Mouse (Mus musculus): ENCODE measurements around the gene Sync.

Sync gene

GRCm38 (mm10) chr4:129263225-129264021, 24.0 kb upstream of the Sync start:
- WGBS = 23% methylated on average over 19 of the region's 19 CpGs

- 91% methylated on average over 4 of the region's 4 CpGs for WGBS
Measured at GRCm38 (mm10) chr4:129266191-129266590, 21.2 kb upstream of the Sync start.

GRCm38 (mm10) chr4:129266821-129267220, 20.6 kb upstream of the Sync start:
- WGBS = 74% methylated on average over 5 of the region's 5 CpGs

- WGBS = 63% methylated on average over 1 of the region's 1 CpGs
Measured at GRCm38 (mm10) chr4:129268698-129269097, 18.7 kb upstream of the Sync start.

GRCm38 (mm10) chr4:129271991-129272755, 15.2 kb upstream of the Sync start:
- WGBS = 42% methylated on average over 15 of the region's 15 CpGs

GRCm38 (mm10) chr4:129272756-129273046, 14.7 kb upstream of the Sync start:
- 31% methylated on average over 5 of the region's 5 CpGs for WGBS

- 2% methylated on average over 18 of the region's 18 CpGs for WGBS
Measured at GRCm38 (mm10) chr4:129276453-129276865, 11.0 kb upstream of the Sync start.

- WGBS = 67% methylated on average over 5 of the region's 5 CpGs
Measured at GRCm38 (mm10) chr4:129282786-129283185, 4.6 kb upstream of the Sync start.

GRCm38 (mm10) chr4:129283226-129283625, 4.2 kb upstream of the Sync start:
- 84% methylated on average over 5 of the region's 5 CpGs for WGBS

GRCm38 (mm10) chr4:129284685-129285084, 2.7 kb upstream of the Sync start:
- 81% methylated on average over 2 of the region's 2 CpGs for WGBS

GRCm38 (mm10) chr4:129286001-129286682, 1.3 kb upstream of the Sync start:
- 46% methylated on average over 5 of the region's 5 CpGs for WGBS

GRCm38 (mm10) chr4:129286683-129287471, 540 bp upstream of the Sync start:
- 5% methylated on average over 28 of the region's 28 CpGs for WGBS

- 45% methylated on average over 3 of the region's 3 CpGs for WGBS
Measured at GRCm38 (mm10) chr4:129288067-129288466, 650 bp downstream of the Sync start.

GRCm38 (mm10) chr4:129289671-129290070, 2.3 kb downstream of the Sync start:
- WGBS = 63% methylated on average over 8 of the region's 8 CpGs

GRCm38 (mm10) chr4:129292831-129293230, 5.4 kb downstream of the Sync start:
- WGBS = 81% methylated on average over 7 of the region's 7 CpGs

GRCm38 (mm10) chr4:129293702-129294101, 6.3 kb downstream of the Sync start:
- 63% methylated on average over 16 of the region's 16 CpGs for WGBS

- 91% methylated on average over 2 of the region's 2 CpGs for WGBS
Measured at GRCm38 (mm10) chr4:129295188-129295587, 7.8 kb downstream of the Sync start.

GRCm38 (mm10) chr4:129296066-129296465, 8.6 kb downstream of the Sync start:
- WGBS = 79% methylated on average over 7 of the region's 7 CpGs

GRCm38 (mm10) chr4:129297724-129298123, 10.3 kb downstream of the Sync start:
- whole genome bisulfite sequencing = 52% methylated on average over 4 of the region's 4 CpGs

GRCm38 (mm10) chr4:129299121-129299520, 11.7 kb downstream of the Sync start:
- WGBS = 67% methylated on average over 10 of the region's 10 CpGs

- 76% methylated on average over 5 of the region's 5 CpGs for WGBS
Measured at GRCm38 (mm10) chr4:129303401-129303800, 16.0 kb downstream of the Sync start.

GRCm38 (mm10) chr4:129303816-129304215, 16.4 kb downstream of the Sync start:
- 70% methylated on average over 9 of the region's 9 CpGs for WGBS

All from cerebral cortex, adult 2 months (tissue).